Mouse (Mus musculus) hindbrain, embryonic 11.5 days (tissue): ENCODE data around the gene Pnkd. TPM values are rescaled to one million over a fixed set of nuclear protein-coding genes. Genes with fewer than 3 reads are reported as not detected.

Experiments
- ATAC-seq: fragments of 200-750 bp; cut with Nextera tagmentation; 2 replicates; pipeline ENCODE4 v1.8.0; 2017; ENCODE audit warnings: mild to moderate bottlenecking, moderate TSS enrichment, moderate library complexity; ENCODE audit not compliant: low FRiP score
- DNase-seq: peaks from one replicate; pipeline ENCODE4 v3.0.0-alpha.2; 2015; ENCODE audit warnings: low spot score
- H3K27ac ChIP-seq: fragments of 300-500 bp; sonication (generic); 2 replicates; pipeline ENCODE4 v1.5.1; 2014; ENCODE audit warnings: mild to moderate bottlenecking, low read depth, low read length
- H3K27me3 ChIP-seq: fragments of 300-500 bp; sonication (generic); 2 replicates; pipeline ENCODE4 v1.6.1; 2014; ENCODE audit warnings: mild to moderate bottlenecking, low read length, moderate library complexity, mixed read lengths; ENCODE audit not compliant: control insufficient read depth, insufficient read depth
- H3K36me3 ChIP-seq: fragments of 300-500 bp; sonication (generic); 2 replicates; pipeline ENCODE4 v1.6.1; 2014; ENCODE audit warnings: mild to moderate bottlenecking, low read length, moderate library complexity, mixed read lengths; ENCODE audit not compliant: control insufficient read depth, insufficient read depth
- H3K4me1 ChIP-seq: fragments of 300-500 bp; sonication (generic); replicated peaks from 2 replicates; pipeline ENCODE4 v1.6.1; 2014; ENCODE audit warnings: low read length, mixed read lengths; ENCODE audit not compliant: control insufficient read depth, insufficient read depth
- H3K4me2 ChIP-seq: fragments of 300-500 bp; sonication (generic); replicated peaks from 2 replicates; pipeline ENCODE4 v1.6.1; 2014; ENCODE audit warnings: mild to moderate bottlenecking, low read depth, low read length
- H3K4me3 ChIP-seq: fragments of 300-500 bp; sonication (generic); 2 replicates; pipeline ENCODE4 v1.5.1; 2014; ENCODE audit warnings: low read depth, low read length
- H3K9ac ChIP-seq: fragments of 300-500 bp; sonication (generic); 2 replicates; pipeline ENCODE4 v1.6.1; 2014; ENCODE audit warnings: low read depth, low read length
- H3K9me3 ChIP-seq: fragments of 300-500 bp; sonication (generic); 2 replicates; pipeline ENCODE4 v1.6.1; 2016; ENCODE audit warnings: low read length; ENCODE audit not compliant: control insufficient read depth
- WGBS: fragments of 180-500 bp; shearing (Covaris S2); extraction: QIAGEN DNeasy Blood & Tissue Kit; methylation state at CpG from one replicate; pipeline ENCODE4 v1.1.7; 2014; 5-methylcytosine and 5-hydroxymethylcytosine counted together
- polyA plus RNA-seq: library from polyadenylated mRNA; unstranded; fragments of >200 nt; fragmentation: Nextera tagmentation; extraction: Ambion mirVana; gene quantifications from 2 replicates; pipeline ENCODE4 v1.2.1, GENCODE M21; 2014

Gene Pnkd
- polyA plus RNA-seq, 1 experiment from 2014 or later, result 85.4 TPM

DNA sequence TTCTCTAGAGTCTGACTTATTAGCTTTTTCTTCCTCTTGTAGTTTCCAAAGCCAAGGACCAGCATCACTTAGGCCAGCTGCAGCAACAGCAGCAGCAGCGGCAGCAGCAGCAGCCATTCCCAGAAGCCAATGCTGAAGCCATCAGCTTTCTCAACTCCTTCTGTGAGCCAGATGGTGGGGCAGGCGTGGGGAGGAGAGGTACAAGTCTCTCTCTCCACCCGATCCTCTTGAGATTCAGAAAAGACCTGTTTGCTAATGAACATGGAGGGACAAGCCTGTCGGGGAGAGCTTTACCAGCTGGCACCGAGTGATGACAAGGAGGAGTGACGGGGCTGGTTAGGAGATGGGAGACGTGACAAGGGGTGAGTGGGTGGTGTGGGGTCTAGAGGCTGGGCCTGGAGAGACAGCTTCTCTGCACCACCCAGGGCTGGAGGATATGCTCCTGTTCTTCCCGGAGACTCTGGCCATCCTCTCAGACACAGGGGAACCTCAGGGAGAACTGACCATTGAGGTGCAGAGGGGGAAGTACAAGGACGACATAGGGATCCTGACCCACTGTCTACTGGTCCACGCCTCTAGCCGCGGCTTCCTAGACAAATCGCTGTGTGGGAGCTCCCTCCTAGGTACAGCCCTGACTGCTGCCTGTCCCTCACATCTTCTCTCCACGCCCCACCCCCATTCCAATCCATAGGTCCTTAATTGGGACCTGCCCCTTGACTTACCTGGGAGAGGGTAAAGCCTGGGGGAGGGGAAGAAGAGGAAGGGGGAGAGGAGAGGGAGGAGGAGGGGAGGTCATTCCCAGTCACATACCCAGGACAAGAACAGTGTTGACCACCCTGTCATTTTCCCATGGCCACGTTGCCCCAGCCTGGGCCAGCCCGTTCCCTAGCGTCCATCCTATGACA, 77.8 kb downstream of the Pnkd start:
- DNase-seq, result no peak
- H3K27ac ChIP-seq, result no peak overlapping the region
- no peaks in the 10 kb centered on the region for H3K9me3 ChIP-seq
- H3K4me3 ChIP-seq, result no peak overlapping the region
- H3K9ac ChIP-seq, result no peak overlapping the region
- peaks cover 2% of the 10 kb centered on the region; the same call in 1 of the 2 replicates for H3K27me3 ChIP-seq
- 66% methylated on average over 17 of the region's 17 CpGs for WGBS
- H3K4me2 ChIP-seq, result no peak overlapping the region
- ATAC-seq, result no peak
- H3K4me1 ChIP-seq, result no peaks in the 10 kb centered on the region
- no peaks in the 10 kb centered on the region for H3K36me3 ChIP-seq

DNA sequence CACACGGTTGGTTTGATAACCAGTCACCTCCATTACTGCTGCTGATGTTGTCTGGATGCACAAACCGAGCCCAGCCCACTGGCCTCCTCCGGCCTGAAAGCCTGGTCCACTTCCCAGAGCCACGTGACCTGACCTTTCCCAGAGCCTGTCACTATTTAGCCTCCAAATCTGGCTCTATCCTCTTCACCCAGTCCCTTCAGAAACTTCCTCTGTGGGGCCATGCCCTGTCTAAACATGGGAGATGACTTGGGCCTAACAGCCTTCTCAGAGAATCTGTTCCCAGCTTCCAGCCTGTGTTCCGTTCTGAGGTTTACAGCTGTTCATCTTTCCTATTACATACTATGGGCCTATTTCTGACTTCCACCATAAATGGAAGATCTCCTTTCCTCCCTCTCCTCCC, 78.7 kb downstream of the Pnkd start:
- H3K27ac ChIP-seq, result no peak overlapping the region
- H3K9ac ChIP-seq, result no peak overlapping the region
- ATAC-seq (no peak), DNase-seq (no peak)
- WGBS, result 73% methylated on average over 5 of the region's 5 CpGs
- H3K4me3 ChIP-seq, result no peak overlapping the region
- H3K4me1 ChIP-seq, result no peaks in the 10 kb centered on the region
- peaks cover 2% of the 10 kb centered on the region; the same call in 1 of the 2 replicates for H3K27me3 ChIP-seq
- H3K36me3 ChIP-seq, result no peaks in the 10 kb centered on the region
- H3K9me3 ChIP-seq, result no peaks in the 10 kb centered on the region
- no peak overlapping the region for H3K4me2 ChIP-seq

DNA sequence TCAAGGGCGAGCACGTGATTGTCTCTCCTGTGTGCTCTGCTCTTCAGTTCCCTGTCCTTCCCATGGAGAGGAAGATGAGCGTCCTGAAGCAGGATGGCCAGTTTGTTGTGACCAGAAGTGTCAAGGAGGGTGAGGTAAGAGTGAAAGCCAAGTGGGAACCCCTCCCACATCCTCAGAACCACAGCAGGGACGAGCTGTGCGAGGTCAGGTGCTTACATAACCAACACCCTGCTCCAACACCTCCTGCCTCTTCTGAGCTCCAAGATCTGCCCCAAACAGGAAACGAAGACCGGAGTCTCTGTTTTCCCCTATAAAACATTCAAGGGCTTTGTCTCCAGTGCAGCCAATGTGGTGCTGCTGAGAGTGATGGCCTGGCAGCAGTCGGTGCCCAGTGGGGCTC, 79.5 kb downstream of the Pnkd start:
- Histone ChIP-seq H3K4me1 (no peaks in the 10 kb centered on the region), H3K27me3 (peaks cover 2% of the 10 kb centered on the region; the same call in 1 of the 2 replicates), H3K9ac (no peak overlapping the region), H3K4me3 (no peak overlapping the region), H3K4me2 (no peak overlapping the region), H3K9me3 (no peaks in the 10 kb centered on the region), H3K27ac (no peak overlapping the region), H3K36me3 (no peaks in the 10 kb centered on the region)
- DNase-seq, result no peak
- ATAC-seq, result no peak
- WGBS, result 78% methylated on average over 8 of the region's 8 CpGs

DNA sequence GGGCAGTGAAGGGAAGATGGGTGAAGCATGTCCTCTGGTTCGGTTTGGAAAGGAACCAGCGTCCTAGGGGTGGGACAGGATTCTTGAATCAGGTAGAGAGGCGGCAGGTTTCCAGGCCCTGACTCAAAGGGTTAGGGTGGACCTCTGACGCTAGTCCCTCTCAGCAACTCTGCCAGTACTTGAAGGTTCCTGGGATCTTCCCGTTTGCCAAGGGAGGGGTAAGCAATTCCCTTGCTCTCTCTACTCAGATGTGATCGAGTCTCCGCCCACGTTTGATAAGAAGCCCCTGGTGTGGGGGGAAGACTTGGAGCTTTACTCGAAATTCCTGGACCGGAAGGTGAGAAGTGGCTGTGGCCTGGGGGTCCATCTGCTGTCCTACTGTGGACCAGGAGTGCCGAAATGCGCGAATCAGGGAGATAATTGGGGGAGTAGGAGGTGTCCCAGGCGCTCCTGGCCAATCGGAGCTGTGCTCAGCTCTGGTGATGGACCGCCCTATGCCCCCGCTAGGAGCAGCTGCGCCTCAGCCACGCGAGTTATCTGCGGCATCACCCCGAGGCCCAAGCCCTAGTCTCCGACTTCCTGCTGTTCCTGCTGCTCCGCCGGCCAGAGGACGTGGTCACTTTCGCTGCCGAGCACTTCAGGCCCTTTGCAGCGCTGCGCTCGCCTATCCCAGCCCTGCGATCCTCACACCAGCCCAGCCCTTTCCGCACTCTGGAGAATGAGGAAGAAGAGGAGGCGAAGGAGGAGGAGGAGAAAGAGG, 83.3 kb downstream of the Pnkd start:
- H3K4me3 ChIP-seq, result no peak overlapping the region
- H3K4me2 ChIP-seq, result peak overlapping the region; percentile 42
- peak overlapping the region; percentile 44 for H3K9ac ChIP-seq
- no peaks in the 10 kb centered on the region for H3K9me3 ChIP-seq
- H3K27ac ChIP-seq, result no peak overlapping the region
- H3K4me1 ChIP-seq, result no peaks in the 10 kb centered on the region
- ATAC-seq, result peak; percentile 64; the same call in 1 of the 2 replicates
- 17% methylated on average over 34 of the region's 34 CpGs for WGBS
- H3K27me3 ChIP-seq, result peaks cover 2% of the 10 kb centered on the region; the same call in 1 of the 2 replicates
- DNase-seq, result peak; percentile 46
- no peaks in the 10 kb centered on the region for H3K36me3 ChIP-seq

DNA sequence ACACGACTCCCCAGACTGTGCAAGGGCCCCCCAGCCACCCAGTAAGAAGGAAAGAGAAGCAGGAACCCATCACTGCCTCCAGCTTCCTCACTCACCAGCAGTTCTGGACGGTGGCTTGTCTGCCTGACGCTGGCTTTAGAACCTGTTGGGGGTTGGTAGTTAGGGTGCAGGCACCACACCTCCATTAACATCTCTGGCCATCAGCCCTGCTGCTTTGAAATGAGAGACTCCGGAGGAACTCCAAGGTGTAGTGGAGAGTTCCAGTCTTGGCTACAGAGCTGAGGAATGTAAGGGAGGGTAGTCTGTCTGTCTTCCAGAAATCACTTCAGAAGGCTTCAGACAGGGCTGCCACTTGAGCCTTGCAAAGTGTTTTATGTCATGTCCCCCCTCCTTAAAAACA, 85.3 kb downstream of the Pnkd start:
- peaks cover 2% of the 10 kb centered on the region; the same call in 1 of the 2 replicates for H3K27me3 ChIP-seq
- 53% methylated on average over 4 of the region's 4 CpGs for WGBS

DNA sequence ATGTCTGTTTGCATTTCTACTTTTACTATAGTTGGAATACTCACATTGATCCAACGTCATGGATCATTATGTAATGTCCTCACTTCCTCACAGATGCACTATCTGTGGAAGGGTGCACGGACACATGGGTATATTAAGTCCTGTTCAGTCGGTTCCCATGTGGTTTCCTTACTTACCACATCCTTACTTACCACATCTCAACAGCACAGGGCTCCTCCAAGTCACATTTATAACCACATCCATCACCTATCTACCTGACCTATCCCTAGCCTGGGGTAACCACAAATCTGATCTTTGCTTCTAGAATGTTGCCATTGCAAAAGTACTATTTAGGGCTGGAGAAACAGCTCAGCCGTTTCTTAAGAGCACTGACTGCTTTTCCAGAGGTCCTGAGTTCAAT, 88.6 kb downstream of the Pnkd start:
- ATAC-seq (no peak), DNase-seq (no peak)
- H3K4me3 ChIP-seq, result no peak overlapping the region
- whole genome bisulfite sequencing, result 75% methylated on average over 4 of the region's 4 CpGs
- no peaks in the 10 kb centered on the region for H3K27me3 ChIP-seq
- no peaks in the 10 kb centered on the region for H3K9me3 ChIP-seq
- no peak overlapping the region for H3K27ac ChIP-seq
- no peaks in the 10 kb centered on the region for H3K36me3 ChIP-seq
- H3K4me2 ChIP-seq, result no peak overlapping the region
- H3K9ac ChIP-seq, result no peak overlapping the region
- H3K4me1 ChIP-seq, result no peaks in the 10 kb centered on the region

More for the DNA sequence above, 85.3 kb downstream of the Pnkd start:
- ATAC-seq (no peak), DNase-seq (no peak)
- Histone ChIP-seq H3K4me2 (no peak overlapping the region), H3K36me3 (no peaks in the 10 kb centered on the region), H3K9me3 (no peaks in the 10 kb centered on the region), H3K9ac (no peak overlapping the region), H3K27ac (no peak overlapping the region), H3K4me1 (no peaks in the 10 kb centered on the region), H3K4me3 (no peak overlapping the region)

DNA sequence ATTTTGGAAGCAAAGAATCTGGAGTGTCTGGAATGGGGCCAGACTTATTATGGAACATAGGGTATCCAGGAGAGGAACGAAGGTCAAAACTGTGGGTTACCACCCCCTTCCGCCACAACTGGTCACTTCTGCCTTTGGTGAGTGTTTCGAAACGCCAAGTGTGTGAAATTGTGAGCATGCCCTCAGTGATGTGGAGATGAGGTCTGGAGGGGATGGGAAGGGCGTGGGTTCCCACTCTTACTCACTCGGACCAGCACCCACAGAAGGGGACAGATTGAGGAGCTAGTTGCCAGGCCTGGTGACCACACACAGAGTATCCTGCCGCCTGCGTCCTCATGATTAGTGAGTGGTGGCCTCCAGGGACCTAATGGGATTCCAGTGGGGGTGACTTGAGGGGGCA, 90.2 kb downstream of the Pnkd start, which contains the start of gene Slc11a1:
Gene Slc11a1, plus strand, starts transcription at position 216 of the 400 bp plus-strand sequence.
- ATAC-seq (no peak), DNase-seq (no peak)
- Histone ChIP-seq H3K9me3 (no peaks in the 10 kb centered on the region), H3K9ac (no peak within 1 kb of the TSS), H3K27ac (no peak within 1 kb of the TSS), H3K4me1 (no peaks in the 10 kb centered on the region), H3K4me3 (no peak within 1 kb of the TSS), H3K4me2 (no peak within 1 kb of the TSS), H3K36me3 (no peaks in the 10 kb centered on the region), H3K27me3 (no peaks in the 10 kb centered on the region)
- WGBS, result 82% methylated on average over 8 of the region's 8 CpGs

DNA sequence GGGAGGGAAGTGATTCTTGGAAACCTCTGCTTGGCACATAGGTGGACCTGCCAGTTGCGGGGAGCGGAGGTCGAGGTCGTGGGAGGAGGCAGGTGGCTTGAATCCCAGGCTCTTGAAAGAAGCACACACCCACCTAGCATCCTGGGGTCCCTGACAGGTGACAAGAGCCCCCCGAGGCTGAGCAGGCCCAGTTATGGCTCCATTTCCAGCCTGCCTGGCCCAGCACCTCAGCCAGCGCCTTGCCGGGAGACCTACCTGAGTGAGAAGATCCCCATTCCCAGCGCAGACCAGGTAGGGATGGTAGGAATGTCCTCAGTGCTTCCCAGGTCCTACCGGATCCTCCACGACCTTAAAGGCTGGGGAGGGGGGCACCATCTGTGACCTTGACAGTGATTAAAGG, 90.8 kb downstream of the Pnkd start:
- no peak overlapping the region for H3K27ac ChIP-seq
- H3K4me3 ChIP-seq, result no peak overlapping the region
- WGBS, result 86% methylated on average over 10 of the region's 10 CpGs
- H3K9ac ChIP-seq, result no peak overlapping the region
- H3K36me3 ChIP-seq, result no peaks in the 10 kb centered on the region
- no peak overlapping the region for H3K4me2 ChIP-seq
- H3K4me1 ChIP-seq, result no peaks in the 10 kb centered on the region
- H3K9me3 ChIP-seq, result no peaks in the 10 kb centered on the region
- H3K27me3 ChIP-seq, result no peaks in the 10 kb centered on the region
- no peak for ATAC-seq
- no peak for DNase-seq
